Mouse (Mus musculus): ENCODE measurements around the gene Capza2.
"Not testable (repeated sequence)": the region's sequence is repeated elsewhere in the genome, so short reads cannot be mapped to it uniquely, and the experiment has no call there.

Gene Capza2

DNA sequence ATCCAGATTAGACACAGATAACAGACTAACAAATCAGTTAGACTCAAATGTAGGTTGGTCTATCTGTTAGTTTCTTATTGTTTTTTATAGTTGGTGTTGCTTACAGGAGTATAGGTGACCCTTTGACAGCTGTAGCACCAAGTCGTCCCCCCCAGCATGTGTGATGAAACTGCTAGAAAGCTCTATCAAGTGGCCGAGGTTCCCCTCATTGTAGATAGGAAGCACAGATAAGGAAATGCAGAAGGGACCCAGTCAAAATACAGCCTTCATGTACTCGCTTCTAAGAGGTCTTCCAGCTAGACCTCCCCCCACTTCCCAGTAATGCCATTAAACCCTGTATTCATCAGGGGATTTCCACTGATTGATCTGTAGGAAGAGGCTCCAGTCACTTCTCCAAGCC is 6.7 kb downstream of the Capza2 start:
- no peak for DNase-seq (ENCODE audit: low spot score in 2 of 2)

DNA sequence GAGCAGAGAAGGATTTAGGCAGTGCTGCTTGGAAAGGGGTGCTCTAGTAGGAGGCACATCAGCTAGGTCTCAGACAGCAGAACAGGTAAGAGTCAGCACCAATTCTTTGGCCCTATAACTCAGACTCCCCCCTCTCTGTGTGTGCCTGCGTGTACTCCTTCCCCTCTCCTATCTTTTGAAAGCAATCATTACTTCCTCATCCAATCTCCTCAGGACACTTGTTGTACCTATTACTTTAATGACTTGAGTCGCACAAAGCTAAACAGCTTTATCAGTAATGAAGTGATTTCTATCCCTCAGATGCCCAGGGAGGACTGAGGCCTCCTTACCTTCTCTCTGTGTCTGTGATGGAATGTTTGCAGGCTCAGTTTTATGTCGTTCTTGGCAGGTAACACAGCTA is 10.1 kb downstream of the Capza2 start:
- DNase-seq (ENCODE audit: low spot score in 2 of 2) = no peak

DNA sequence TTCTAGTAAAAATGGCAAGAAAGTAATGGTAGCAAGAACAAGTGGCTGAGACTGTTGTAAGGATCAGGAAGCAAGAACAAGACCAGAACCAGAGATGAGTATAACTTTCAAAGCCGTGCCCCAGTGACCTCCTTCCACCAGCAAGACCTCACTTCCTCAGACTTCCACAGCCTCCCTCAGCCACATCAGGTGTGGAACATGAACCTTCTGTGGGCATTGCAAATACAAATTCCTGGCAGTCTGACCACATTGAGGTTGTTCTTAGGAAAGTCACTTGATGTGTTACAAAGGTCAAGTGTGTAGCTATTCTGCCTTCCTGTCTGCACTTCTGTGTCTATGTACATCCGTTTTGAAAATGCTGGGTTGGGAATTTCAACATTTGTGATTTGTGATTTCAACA is 16.1 kb downstream of the Capza2 start:
- DNase-seq (ENCODE audit: low spot score in 2 of 2) = no peak

DNA sequence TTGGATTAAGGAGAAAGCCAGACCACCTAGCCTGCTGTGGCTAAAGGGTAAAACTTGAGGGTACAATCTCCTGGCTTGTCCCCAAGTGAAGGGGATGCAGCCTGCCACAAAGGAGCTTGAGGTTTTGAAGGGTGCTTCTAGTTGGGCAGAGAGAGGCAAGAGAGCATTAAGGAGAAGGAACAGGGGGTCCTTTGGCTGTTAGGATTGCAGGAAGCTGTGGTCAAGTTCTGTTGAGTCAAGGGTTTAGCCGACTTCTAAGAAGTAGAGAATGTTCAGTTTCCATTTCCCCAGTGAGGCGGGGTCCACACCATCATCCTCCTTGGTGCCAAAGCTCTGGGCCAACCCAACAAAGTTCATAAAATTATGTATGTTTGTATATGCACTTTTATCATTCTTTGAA is 19.0 kb downstream of the Capza2 start:
- DNase-seq (ENCODE audit: low spot score in 2 of 2) = no peak

DNA sequence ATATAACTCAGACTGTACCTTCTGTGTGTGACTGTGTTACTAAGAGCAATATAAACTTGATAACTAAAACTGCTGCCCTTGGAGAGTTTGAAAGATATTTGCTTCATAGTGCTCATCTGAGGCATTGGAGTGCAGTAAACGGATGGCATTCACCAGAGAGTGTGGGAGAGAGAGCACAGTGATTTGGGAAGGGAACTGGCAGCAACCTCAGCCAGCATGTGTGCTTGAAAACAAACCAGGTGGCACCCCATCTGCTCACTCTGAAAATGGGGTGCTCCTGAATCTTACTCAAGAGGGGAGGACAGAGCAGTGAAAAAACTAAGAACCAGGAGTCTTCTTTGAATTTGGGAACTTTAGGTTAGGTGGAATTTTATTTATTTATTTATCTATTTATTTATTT is 21.3 kb downstream of the Capza2 start:
- no peak for DNase-seq (ENCODE audit: low spot score in 2 of 2)

DNA sequence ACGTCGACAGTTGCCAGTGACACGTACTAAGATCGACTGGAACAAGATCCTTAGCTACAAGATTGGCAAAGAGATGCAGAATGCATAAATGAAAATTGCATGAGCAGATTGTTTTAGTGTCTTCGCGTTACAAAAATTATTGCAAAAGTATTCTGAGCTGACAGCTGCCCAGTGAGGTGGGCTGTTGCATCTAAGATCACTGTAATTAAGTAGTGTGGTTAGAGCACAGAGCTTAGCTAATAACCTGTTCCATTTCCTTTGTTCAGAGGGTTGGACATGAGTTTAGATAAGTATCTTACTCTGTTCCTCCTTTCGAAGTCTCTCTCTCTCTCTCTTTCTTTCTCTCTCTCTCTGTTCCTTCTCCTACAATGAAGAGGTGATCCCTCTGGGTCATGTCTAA is 29.3 kb downstream of the Capza2 start:
- DNase-seq (ENCODE audit: low spot score in 2 of 2) = no peak

DNA sequence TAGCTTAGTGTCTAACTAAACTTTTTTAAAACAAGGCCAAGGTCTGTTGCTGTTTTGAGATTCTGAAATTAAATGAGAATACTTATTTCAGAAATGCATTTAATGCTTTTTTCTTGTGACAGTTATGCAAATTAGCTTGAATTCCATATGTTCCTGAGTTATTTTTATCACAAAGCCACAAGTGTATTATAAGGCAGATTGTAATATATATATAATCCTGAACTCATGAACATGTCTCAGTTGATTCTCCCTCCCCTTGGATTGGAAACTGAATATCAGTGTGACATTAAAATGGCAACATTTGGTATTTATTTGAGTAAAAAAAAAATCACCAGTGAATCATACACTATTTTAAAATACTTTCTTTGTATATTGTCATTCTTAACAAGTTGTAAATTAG is 30.0 kb downstream of the Capza2 start:
- DNase-seq (ENCODE audit: low spot score in 2 of 2) = no peak

DNA sequence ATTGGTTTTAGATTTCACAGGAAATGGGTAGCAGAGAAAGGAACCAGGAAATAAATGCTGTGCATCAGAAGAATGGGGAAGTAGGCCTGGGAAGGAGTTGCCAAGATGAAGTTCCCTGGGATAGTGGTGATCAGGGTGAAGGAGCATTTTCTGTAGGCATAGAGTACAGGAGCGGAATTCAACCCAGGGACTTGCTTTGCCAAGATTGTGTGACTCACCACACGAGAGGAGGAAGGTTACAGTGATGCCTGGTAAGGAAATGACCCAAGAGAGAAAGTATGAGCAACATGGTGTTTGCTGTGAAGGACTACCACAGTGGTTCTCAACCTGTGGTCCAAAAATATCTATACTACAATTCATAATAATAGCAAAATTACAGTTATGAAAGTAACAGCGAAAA is 31.8 kb downstream of the Capza2 start:
- DNase-seq (ENCODE audit: low spot score in 2 of 2) = no peak

DNA sequence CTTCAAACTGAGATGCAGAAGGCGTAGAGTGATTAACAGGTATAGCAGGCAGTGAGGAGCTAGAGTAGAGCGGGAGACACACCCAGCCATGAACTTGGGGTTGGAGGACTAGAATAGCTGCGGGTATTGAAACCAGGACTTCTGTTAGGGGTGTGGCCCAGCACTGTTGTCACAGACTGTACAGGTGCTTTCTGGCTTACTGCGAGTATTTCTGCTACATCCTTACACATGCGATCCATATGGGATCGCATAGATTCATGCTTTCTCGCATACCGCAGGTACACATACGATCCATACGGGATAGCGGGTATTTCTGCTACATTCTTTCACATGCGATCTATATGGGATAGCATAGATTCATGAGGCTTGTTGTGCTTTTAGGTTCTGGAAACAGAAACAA is 32.3 kb downstream of the Capza2 start:
- no peak for DNase-seq (ENCODE audit: low spot score in 2 of 2)

DNA sequence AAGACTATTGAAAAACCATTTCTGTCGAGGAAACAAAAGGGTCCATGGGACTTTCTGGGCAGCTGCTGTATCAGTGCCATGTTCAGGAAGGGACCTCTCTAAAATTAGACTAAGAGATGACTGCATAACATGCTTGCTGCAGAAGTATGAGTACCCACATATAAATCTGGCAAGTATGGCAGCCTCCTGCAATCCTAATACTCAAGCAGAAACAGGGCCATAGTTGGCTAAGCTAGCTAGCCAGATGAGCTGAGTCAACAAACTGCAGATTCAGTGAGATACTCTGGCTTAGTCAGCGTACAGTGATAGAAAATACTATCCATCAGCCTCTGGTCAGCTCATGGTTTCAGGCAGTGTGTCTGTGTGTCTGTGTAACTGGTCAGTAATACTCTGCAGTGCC is 33.8 kb downstream of the Capza2 start:
- DNase-seq (ENCODE audit: low spot score in 2 of 2) = no peak

DNA sequence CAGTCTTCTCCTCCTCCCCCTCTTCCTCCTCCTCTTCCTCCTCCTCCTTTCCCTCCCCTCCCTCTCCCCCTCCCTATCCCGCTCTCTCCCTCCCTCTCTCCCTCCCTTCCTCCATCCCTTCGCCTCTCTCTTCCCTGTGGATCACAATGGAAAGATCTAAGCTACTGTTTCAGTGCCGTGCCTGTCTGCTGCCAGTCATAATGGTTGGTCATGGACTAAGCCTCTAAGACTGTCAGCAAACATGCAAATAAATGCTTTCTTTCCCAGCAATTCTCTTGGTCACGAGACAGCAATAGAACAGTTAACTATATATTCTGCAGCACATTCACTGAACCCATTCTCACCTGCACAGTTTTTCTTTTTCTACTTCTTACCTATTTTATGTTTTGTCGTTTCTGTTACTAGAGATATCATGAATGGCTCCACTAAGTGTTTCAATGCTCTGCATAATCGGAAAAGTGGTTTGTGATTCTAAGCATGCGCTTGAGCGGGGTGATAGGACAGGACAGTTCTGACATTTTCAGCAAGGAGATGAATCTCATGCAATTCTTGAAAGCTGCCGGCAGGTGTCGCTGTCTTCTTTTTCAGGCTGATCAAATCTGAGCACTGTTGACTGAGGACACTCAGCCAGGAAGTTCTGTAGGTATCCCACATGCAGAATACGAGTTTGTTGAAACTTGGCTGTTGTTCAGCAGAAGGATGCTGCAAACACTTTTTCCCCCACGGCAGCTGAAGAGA is 39.2 kb downstream of the Capza2 start:
- DNase-seq (ENCODE audit: low spot score in 2 of 2) = peak in 1 of 2 experiments; percentile 66

DNA sequence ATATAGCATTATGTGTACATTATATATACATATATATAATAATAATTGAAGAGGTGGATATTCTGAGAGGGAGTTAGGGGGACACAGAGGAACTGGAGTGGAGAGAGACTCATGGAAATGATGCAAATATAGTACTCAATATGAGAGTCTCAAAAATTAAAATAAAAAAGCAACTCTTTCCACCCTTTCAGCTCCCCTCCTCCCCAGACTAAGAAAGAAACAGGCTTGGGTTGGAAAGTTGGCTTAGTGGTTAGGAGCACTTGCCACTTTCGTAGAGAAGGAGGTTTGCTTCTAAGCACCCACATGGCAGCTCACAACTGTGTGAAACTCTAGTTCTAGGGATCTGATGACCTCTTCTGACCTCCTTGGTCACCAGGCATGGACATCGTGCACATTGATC is 41.0 kb downstream of the Capza2 start:
- no peak for DNase-seq (ENCODE audit: low spot score in 2 of 2)

DNA sequence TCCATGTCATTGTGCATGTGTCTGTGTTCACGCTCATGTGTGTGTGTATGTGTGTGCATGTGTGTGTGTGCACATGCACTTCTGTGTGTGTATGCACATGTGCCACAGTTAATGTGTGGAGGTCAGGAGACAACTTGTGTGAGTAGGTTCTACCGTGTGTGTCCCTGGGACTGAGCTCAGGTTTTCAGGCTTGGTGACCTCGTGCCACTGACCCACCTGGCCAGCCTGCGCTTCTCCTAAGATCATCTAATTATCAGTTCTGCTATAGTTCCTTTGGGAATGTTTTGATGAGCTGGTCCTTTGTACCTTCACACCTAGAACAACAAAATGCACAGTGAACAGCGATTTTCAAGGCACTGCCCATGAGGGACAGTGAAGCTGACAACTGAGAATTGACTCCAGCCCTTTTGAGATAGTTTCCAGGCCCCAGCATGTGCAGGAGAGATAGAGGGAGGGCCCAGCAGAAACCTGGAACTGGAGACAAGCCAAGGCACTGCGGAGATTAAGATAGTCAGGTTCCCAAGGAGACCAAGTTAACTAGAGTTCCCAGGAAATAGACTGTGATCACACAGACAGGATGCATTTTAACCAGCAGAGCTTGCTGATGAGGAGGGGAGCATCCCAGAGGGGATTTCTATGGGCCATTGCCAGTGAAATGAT is 44.4 kb downstream of the Capza2 start:
- DNase-seq (ENCODE audit: low spot score in 2 of 2) = no peak

DNA sequence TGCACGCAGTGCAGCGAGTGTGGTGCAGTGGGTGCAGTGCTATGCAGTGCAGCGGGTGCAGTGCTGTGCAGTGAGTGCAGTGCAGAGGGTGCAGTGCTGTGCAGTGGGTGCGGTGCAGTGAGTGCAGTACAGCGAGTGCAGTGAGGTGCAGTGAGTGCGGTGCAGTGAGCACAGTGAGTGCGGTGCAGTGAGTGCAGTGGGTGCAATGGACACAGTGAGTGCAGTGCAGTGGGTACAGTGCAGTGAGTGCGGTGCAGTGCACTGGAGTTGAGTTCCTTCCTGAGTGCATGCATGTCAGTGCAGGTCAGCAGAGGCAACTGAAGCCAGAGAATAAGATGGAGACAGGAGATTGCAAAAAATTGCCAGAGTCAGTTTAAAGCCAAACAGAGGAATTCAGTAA is 45.8 kb downstream of the Capza2 start:
- no peak for DNase-seq (ENCODE audit: low spot score in 2 of 2)

DNA sequence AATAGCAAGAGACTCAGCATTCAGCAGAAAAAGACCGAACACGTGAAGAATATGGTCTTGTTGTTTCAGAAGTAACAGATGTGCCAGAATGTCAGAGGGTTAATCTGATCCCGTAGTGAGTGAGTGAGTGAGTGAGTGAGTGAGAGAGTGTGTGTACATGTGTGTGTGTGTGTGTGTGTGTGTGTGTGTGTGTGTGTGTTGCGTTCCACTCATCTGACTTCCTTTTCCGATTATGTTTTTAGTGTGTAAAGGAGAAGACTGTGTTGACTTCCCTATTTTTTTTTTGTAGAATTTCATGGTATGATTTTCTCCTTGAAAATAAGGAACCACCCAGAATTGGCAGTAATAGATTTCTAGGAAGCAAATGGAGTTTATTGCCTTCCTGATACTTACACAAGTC is 52.6 kb downstream of the Capza2 start:
- no peak for DNase-seq (ENCODE audit: low spot score in 2 of 2)

DNA sequence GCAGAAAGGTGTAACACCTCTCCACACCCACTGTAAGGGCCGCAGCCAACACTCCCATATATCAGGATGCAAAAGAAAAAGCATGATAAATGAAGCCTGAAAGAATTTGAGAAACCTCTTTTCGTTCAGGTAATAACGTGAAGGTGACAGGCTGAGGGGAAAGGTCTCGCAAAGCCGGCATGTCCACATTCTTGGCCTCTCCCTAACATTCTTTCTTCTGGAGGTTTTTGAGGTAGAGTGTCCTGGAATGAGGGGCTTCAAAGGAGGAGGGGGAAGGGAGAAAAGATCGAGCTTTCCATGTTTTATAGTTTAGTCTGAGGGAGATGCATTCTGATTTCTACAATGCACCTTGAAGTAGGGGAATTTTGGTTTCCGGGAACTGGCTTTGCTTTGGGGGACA is 56.6 kb downstream of the Capza2 start, which contains the start of gene St7:
Gene St7 (plus strand): TSS at position 287 of the 400 bp plus-strand sequence.
- DNase-seq (ENCODE audit: low spot score in 2 of 2) = no peak

DNA sequence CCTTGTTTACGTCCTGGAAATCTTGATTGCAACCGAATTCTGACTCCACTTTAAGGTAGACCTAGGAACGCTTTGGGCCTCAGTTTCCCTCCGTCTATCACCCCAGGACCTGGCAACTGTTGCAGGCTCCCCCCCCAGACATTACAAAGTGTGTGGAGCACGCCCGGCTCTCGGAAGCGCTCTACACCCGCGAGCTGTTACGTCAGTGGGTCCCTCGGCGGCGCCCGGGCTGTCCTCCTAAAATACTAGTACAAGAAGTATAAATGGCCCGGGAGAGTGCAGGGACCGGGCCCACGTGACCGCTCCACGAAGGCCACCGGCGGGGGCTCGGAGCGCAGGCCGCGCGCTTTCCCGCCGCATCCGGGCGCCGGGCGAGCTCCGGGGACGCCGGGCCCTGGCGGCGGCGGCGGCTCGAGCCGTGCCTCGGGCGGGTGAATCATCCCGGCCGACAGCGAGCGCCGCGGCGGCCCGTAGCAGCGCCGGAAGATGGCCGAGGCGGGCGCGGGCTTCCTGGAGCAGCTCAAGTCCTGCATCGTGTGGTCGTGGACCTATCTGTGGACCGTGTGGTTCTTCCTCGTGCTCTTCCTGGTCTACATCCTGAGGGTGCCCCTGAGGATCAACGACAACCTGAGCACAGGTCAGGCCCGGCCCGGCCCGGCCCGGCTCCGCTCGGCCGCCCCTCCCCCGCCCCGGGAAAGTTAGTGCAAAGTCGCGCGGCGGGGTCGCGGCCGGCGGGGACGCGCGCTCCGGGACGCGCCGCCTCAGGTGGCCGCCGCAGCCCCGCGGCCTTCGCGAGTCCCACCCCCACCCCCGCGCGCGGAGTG is 57.9 kb downstream of the Capza2 start:
- peak; percentile 66 to 71 for DNase-seq (ENCODE audit: low spot score in 2 of 2)

DNA sequence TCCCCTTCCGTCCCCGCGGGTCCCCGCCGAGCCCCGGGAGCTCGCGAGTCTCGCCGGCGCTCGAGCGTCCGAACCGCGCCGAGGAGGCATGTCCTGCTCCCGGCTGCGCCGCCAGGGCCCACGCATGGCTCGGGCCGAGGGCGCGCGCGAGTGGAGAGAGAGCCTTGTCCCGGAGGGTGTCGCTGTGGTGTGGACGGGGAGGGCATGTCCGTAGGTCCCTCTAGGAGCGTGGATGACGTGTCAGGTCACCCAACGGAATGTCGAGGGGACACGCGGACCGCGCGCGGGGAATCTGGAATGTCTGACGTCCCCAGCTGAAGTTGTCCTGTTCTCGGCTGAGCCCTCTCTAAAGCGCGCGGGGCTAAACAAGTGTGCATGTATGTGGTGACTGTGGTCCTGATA is 58.5 kb downstream of the Capza2 start:
- DNase-seq (ENCODE audit: low spot score in 2 of 2) = peak; percentile 74 to 81

DNA sequence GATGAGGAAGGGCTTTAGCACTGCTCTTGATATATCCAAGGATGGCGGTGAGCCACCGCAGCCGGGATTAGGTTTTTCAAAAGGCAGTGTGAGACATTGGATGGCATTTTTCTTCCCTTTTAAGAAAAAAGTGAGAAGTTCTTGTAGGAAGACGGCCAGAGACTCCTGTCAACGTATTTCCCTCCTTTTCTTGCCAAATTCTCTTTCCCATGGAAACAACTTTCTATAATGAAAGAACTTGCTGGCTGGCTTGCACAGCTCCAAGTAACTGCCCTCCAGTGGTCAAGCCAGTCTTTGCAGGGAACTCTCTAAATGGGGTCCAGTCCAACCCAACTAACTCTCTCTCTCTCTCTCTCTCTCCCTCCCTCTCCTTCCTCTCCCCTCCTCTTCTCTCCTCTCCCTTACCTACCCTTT is 60.3 kb downstream of the Capza2 start:
- DNase-seq (ENCODE audit: low spot score in 2 of 2) = peak; percentile 38 to 68

DNA sequence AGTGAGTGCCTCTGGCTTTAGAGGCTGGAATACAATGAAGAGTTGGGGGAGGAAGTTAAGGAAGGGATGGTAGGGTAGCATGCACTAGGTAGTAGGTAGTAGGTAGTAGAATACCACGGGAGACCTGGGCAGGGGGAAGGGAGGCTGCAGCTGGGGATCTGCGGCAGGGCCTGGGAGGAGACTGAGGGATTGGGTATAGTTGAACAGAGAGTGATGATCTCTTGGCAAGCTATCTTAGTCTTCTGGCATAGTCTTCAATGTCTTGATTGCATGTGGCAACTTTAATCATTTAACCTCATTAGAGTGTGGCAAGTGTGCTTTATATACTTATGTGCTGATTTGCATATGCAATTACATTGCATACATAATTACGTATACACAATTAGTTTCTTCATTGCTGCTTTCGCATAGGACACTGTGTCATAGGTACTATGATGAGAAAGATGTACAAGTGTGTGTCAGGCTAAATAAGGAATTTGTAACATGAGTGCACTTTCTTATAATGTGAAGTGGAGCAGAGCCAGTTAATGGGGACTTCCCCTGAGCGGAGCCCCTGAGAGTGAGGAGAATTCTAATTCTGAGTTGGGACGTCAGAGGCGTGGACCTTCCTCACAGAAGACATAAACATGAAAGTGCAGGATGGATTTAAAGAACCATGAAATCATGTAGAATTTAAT is 65.0 kb downstream of the Capza2 start:
- no peak for DNase-seq (ENCODE audit: low spot score in 2 of 2)

DNA sequence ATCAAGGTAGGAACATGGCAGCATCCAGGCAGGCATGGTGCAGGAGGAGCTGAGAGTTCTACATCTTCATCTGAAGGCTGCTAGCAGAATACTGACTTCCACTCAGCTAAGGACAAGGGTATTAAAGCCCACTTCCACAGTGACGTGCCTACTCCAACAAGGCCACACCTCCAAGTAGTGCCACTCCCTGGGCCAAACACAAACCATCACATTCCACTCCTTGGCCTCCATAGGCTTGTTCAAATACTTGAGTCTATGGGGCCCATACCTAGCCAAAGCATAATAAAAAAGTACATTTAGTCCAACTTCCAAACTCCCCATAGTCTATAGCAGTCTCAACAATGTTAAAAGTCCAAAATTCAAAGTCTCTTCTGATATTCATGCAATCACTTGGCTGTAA is 68.0 kb downstream of the Capza2 start:
- not testable (repeated sequence) for DNase-seq (ENCODE audit: low spot score in 2 of 2)

DNA sequence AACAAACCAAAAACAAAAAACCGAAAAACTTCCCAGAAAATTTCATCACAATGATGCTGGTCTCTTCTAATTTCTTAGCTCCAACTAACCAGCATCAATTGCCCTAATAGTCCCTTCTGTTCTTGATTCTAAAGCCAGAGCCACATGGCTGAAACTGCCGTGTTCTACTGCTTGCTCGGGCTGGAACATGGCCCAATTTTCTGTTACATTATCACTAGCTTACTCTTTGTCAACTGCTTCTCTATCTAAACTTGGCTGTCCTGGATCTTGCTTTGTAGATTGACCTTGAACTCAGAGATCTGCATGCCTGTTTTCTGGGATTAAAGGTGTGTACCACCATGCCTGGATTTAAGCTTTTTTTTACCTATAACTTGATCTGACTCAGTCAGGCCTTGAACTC is 69.9 kb downstream of the Capza2 start:
- DNase-seq (ENCODE audit: low spot score in 2 of 2) = no peak
